Mouse (Mus musculus) bone marrow macrophage, adult 2 months (primary cell): ENCODE data around the gene Klk1b3. TPM values are rescaled to one million over a fixed set of nuclear protein-coding genes. Genes with fewer than 3 reads are reported as not detected.
A peak's percentile ranks its signal among the peaks of the same experiment; 100 is the strongest.
"Not testable (repeated sequence)": the region's sequence is repeated elsewhere in the genome, so short reads cannot be mapped to it uniquely, and the experiment has no call there.

Source experiments
- H3K27ac ChIP-seq: 2 replicates; pipeline ENCODE4 v1.5.1; 2012; ENCODE audit warnings: low read depth, low read length; ENCODE audit not compliant: insufficient read depth
- H3K4me1 ChIP-seq: 2 replicates; pipeline ENCODE4 v1.6.1; 2012; ENCODE audit warnings: low read length; ENCODE audit not compliant: control insufficient read depth, insufficient read depth
- H3K4me3 ChIP-seq: 2 replicates; pipeline ENCODE4 v1.5.1; 2012; ENCODE audit warnings: mild to moderate bottlenecking, low read length, moderate library complexity; ENCODE audit not compliant: insufficient read depth
- CTCF ChIP-seq: IDR thresholded peaks from 2 replicates; pipeline ENCODE4 v1.5.1; 2012; ENCODE audit warnings: low read depth, mild to moderate bottlenecking, low read length, moderate library complexity
- POLR2A ChIP-seq: IDR thresholded peaks from 2 replicates; pipeline ENCODE4 v1.6.1; 2012; ENCODE audit warnings: mild to moderate bottlenecking, low read depth, low read length, borderline replicate concordance
- polyA plus RNA-seq: library from polyadenylated mRNA; stranded (reverse); fragments of >200 nt; gene quantifications from 2 replicates; pipeline ENCODE4 v1.2.4, GENCODE M21; 2012; ENCODE audit not compliant: missing spikeins, insufficient read depth, insufficient read length

Gene Klk1b3
- polyA plus RNA-seq, 1 experiment, result not detected

- Histone ChIP-seq H3K4me3 (no peak within 1 kb of the TSS), H3K4me1 (peaks cover 2% of the 10 kb centered on the region; the same call in 1 of the 2 replicates), H3K27ac (no peak within 1 kb of the TSS)
- TF ChIP-seq CTCF, result no peak
- no peak for TF ChIP-seq POLR2A
Observed at GRCm38 (mm10) chr7:44235909-44236308, 37.9 kb downstream of the Klk1b3 start, which contains the start of gene Gm36864. Gm36864 (plus strand) TSS chr7:44236177.

GRCm38 (mm10) chr7:44239913-44240312 is 41.9 kb downstream of the Klk1b3 start:
- H3K4me3 ChIP-seq, result no peak overlapping the region
- H3K4me1 ChIP-seq, result peaks cover 2% of the 10 kb centered on the region; the same call in 1 of the 2 replicates
- TF ChIP-seq POLR2A (no peak), CTCF (no peak)
- H3K27ac ChIP-seq, result no peak overlapping the region

GRCm38 (mm10) chr7:44240712-44241111 is 42.7 kb downstream of the Klk1b3 start:
- H3K4me3 ChIP-seq, result no peak overlapping the region
- H3K27ac ChIP-seq, result no peak overlapping the region
- no peak for TF ChIP-seq CTCF
- TF ChIP-seq POLR2A, result no peak

GRCm38 (mm10) chr7:44241163-44241562 is 43.2 kb downstream of the Klk1b3 start:
- Histone ChIP-seq H3K4me3 (no peak overlapping the region), H3K27ac (no peak overlapping the region), H3K4me1 (peaks cover 7% of the 10 kb centered on the region)
- TF ChIP-seq CTCF (no peak), POLR2A (no peak)

More at GRCm38 (mm10) chr7:44240712-44241111, 42.7 kb downstream of the Klk1b3 start:
- H3K4me1 ChIP-seq, result peaks cover 7% of the 10 kb centered on the region

GRCm38 (mm10) chr7:44244080-44244479 is 46.1 kb downstream of the Klk1b3 start:
- Histone ChIP-seq H3K4me3 (no peak overlapping the region), H3K4me1 (peaks cover 13% of the 10 kb centered on the region), H3K27ac (no peak overlapping the region)
- TF ChIP-seq CTCF, result no peak
- TF ChIP-seq POLR2A, result no peak

- peak within 1 kb of the TSS; percentile 84 for H3K27ac ChIP-seq
- TF ChIP-seq POLR2A, result peak; percentile 93
- no peak for TF ChIP-seq CTCF
- peaks cover 19% of the 10 kb centered on the region for H3K4me1 ChIP-seq
- peak within 1 kb of the TSS; percentile 83 for H3K4me3 ChIP-seq
Observed at GRCm38 (mm10) chr7:44246055-44246983, 48.3 kb downstream of the Klk1b3 start, which contains the start of the genes 1700028J19Rik and 2410002F23Rik. 1700028J19Rik (minus strand) TSS chr7:44246695. 2410002F23Rik (plus strand) TSS chr7:44246722.

GRCm38 (mm10) chr7:44246984-44247470 is 49.0 kb downstream of the Klk1b3 start:
- H3K27ac ChIP-seq, result peak overlapping the region; percentile 50
- H3K4me1 ChIP-seq, result peaks cover 19% of the 10 kb centered on the region
- TF ChIP-seq CTCF, result no peak
- TF ChIP-seq POLR2A, result no peak
- peak overlapping the region; percentile 83 for H3K4me3 ChIP-seq

- peak overlapping the region; percentile 54 for H3K4me3 ChIP-seq
- no peak for TF ChIP-seq CTCF
- no peak for TF ChIP-seq POLR2A
- H3K4me1 ChIP-seq, result peaks cover 19% of the 10 kb centered on the region
- no peak overlapping the region for H3K27ac ChIP-seq
Observed at GRCm38 (mm10) chr7:44247971-44248370, 50.0 kb downstream of the Klk1b3 start.

- no peak for TF ChIP-seq POLR2A
- TF ChIP-seq CTCF, result no peak
- H3K4me1 ChIP-seq, result peaks cover 19% of the 10 kb centered on the region
- no peak overlapping the region for H3K4me3 ChIP-seq
- no peak overlapping the region for H3K27ac ChIP-seq
Observed at GRCm38 (mm10) chr7:44249248-44249647, 51.3 kb downstream of the Klk1b3 start.

GRCm38 (mm10) chr7:44250732-44251275 is 52.8 kb downstream of the Klk1b3 start:
- peaks cover 13% of the 10 kb centered on the region for H3K4me1 ChIP-seq
- H3K27ac ChIP-seq, result not testable (repeated sequence)

More at GRCm38 (mm10) chr7:44250732-44251275, 52.8 kb downstream of the Klk1b3 start:
- not testable (repeated sequence) for H3K4me3 ChIP-seq

Other genes with a start within 250 kb of the Klk1b3 start
- not detected in 2 replicates for gene Klk1b8, start 247.5 kb upstream of the Klk1b3 start, polyA plus RNA-seq
- gene Klk1b1, start 231.4 kb upstream of the Klk1b3 start, polyA plus RNA-seq, result not detected in 2 replicates
- gene Klk1b9, start 222.1 kb upstream of the Klk1b3 start, polyA plus RNA-seq, result not detected in 2 replicates
- 1.4 and 2.8 TPM in 2 replicates for gene Klk1b11, start 202.3 kb upstream of the Klk1b3 start, polyA plus RNA-seq
- not detected in 2 replicates for gene Klk1b26, start 186.0 kb upstream of the Klk1b3 start, polyA plus RNA-seq
- not detected in 2 replicates for gene Klk1b27, start 145.9 kb upstream of the Klk1b3 start, polyA plus RNA-seq
- not detected in 2 replicates for gene Klk1b21, start 95.9 kb upstream of the Klk1b3 start, polyA plus RNA-seq
- gene Klk1b22, start 85.5 kb upstream of the Klk1b3 start, polyA plus RNA-seq, result not detected in 2 replicates
- not detected in 2 replicates for gene Klk1b16, start 61.4 kb upstream of the Klk1b3 start, polyA plus RNA-seq
- not detected in 2 replicates for gene Klk1b24, start 10.0 kb upstream of the Klk1b3 start, polyA plus RNA-seq
- not detected in 2 replicates for gene Klk1b4, start 9.2 kb downstream of the Klk1b3 start, polyA plus RNA-seq
- not detected in 2 replicates for gene Klk1b5, start 17.8 kb downstream of the Klk1b3 start, polyA plus RNA-seq
- not detected in 2 replicates for gene Klk1, start 27.2 kb downstream of the Klk1b3 start, polyA plus RNA-seq
- gene Gm36864, start 38.0 kb downstream of the Klk1b3 start, polyA plus RNA-seq, result not detected in 2 replicates
- 1.0 and 1.6 TPM in 2 replicates for gene 1700028J19Rik, start 48.5 kb downstream of the Klk1b3 start, polyA plus RNA-seq
- 18.4 and 21.7 TPM in 2 replicates for gene 2410002F23Rik, start 48.5 kb downstream of the Klk1b3 start, polyA plus RNA-seq
- not detected in 2 replicates for gene Acp4, start 59.2 kb downstream of the Klk1b3 start, polyA plus RNA-seq
- not detected in 2 replicates for gene Gm15517, start 63.3 kb downstream of the Klk1b3 start, polyA plus RNA-seq
- 0.19 TPM in 1 of 2 replicates, not detected in the other for gene Clec11a, start 108.7 kb downstream of the Klk1b3 start, polyA plus RNA-seq
- gene Shank1, start 112.1 kb downstream of the Klk1b3 start, polyA plus RNA-seq, result not detected in 2 replicates
- 0.62 and 0.89 TPM in 2 replicates for gene Syt3, start 185.9 kb downstream of the Klk1b3 start, polyA plus RNA-seq
- 1.2 TPM in 1 of 2 replicates, not detected in the other for gene 1700008O03Rik, start 187.6 kb downstream of the Klk1b3 start, polyA plus RNA-seq
- gene Lrrc4b, start 230.8 kb downstream of the Klk1b3 start, polyA plus RNA-seq, result not detected in 2 replicates